Mouse (Mus musculus): ENCODE results near the gene Kazald1. TPM values are rescaled to one million over a fixed set of nuclear protein-coding genes. Genes with fewer than 3 reads are reported as not detected.

Gene Kazald1
- total RNA-seq, 2 experiments from 2014 or later = 8.0 to 8.9 TPM

- peak in 1 of 2 experiments; percentile 42 for DNase-seq (ENCODE audit: low spot score in 2 of 2)
Observed at GRCm38 (mm10) chr19:45047935-45048643, 27.0 kb upstream of the Kazald1 start.

- no peak for DNase-seq (ENCODE audit: low spot score in 2 of 2)
Observed at GRCm38 (mm10) chr19:45048644-45049365, 26.2 kb upstream of the Kazald1 start.

GRCm38 (mm10) chr19:45049523-45049922, 25.5 kb upstream of the Kazald1 start:
- no peak for DNase-seq (ENCODE audit: low spot score in 2 of 2)

GRCm38 (mm10) chr19:45053451-45053850, 21.6 kb upstream of the Kazald1 start:
- DNase-seq (ENCODE audit: low spot score in 2 of 2) = no peak

- DNase-seq (ENCODE audit: low spot score in 2 of 2) = no peak
Observed at GRCm38 (mm10) chr19:45054892-45055690, 19.9 kb upstream of the Kazald1 start.

- no peak for DNase-seq (ENCODE audit: low spot score in 2 of 2)
Observed at GRCm38 (mm10) chr19:45056364-45056763, 18.7 kb upstream of the Kazald1 start.

GRCm38 (mm10) chr19:45056908-45057698, 17.9 kb upstream of the Kazald1 start:
- no peak for DNase-seq (ENCODE audit: low spot score in 2 of 2)

GRCm38 (mm10) chr19:45057724-45058112, 17.3 kb upstream of the Kazald1 start:
- no peak for DNase-seq (ENCODE audit: low spot score in 2 of 2)

GRCm38 (mm10) chr19:45058113-45058839, 16.8 kb upstream of the Kazald1 start:
- DNase-seq (ENCODE audit: low spot score in 2 of 2) = peak; percentile 79 to 92

- no peak for DNase-seq (ENCODE audit: low spot score in 2 of 2)
Observed at GRCm38 (mm10) chr19:45058841-45059240, 16.2 kb upstream of the Kazald1 start.

- no peak for DNase-seq (ENCODE audit: low spot score in 2 of 2)
Observed at GRCm38 (mm10) chr19:45063565-45064292, 11.3 kb upstream of the Kazald1 start.

GRCm38 (mm10) chr19:45065226-45065625, 9.8 kb upstream of the Kazald1 start:
- peak in 1 of 2 experiments; percentile 16 for DNase-seq (ENCODE audit: low spot score in 2 of 2)

- DNase-seq (ENCODE audit: low spot score in 2 of 2) = no peak
Observed at GRCm38 (mm10) chr19:45067170-45067569, 7.9 kb upstream of the Kazald1 start.

GRCm38 (mm10) chr19:45067758-45068510, 7.1 kb upstream of the Kazald1 start:
- no peak for DNase-seq (ENCODE audit: low spot score in 2 of 2)

GRCm38 (mm10) chr19:45073871-45074542, 1.0 kb upstream of the Kazald1 start:
- peak; percentile 68 to 86 for DNase-seq (ENCODE audit: low spot score in 2 of 2)

GRCm38 (mm10) chr19:45075323-45076035, 438 bp downstream of the Kazald1 start:
- peak in 1 of 2 experiments; percentile 44 for DNase-seq (ENCODE audit: low spot score in 2 of 2)

GRCm38 (mm10) chr19:45076036-45076575, 1.1 kb downstream of the Kazald1 start:
- DNase-seq (ENCODE audit: low spot score in 2 of 2) = no peak
